Mouse (Mus musculus) forelimb bud, embryonic 11.5 days (tissue): ENCODE results near the gene Morc3.
A peak's percentile ranks its signal among the peaks of the same experiment; 100 is the strongest.
"Not testable (repeated sequence)": the region's sequence is repeated elsewhere in the genome, so short reads cannot be mapped to it uniquely, and the experiment has no call there.

ENCODE experiments used
- DNase-seq: peaks from one replicate; pipeline ENCODE4 v3.0.0-alpha.2; 2012; ENCODE audit warnings: low read depth, low spot score

Morc3 gene

GRCm38 (mm10) chr16:93818691-93819324 lies 13.1 kb upstream of the Morc3 start:
- no peak for DNase-seq

- DNase-seq: no peak
These were observed 12.6 kb upstream of the Morc3 start for GRCm38 (mm10) chr16:93819325-93819696.

- DNase-seq: no peak
These were observed 11.9 kb upstream of the Morc3 start for GRCm38 (mm10) chr16:93820040-93820439.

GRCm38 (mm10) chr16:93821706-93822105 lies 10.2 kb upstream of the Morc3 start:
- no peak for DNase-seq

- DNase-seq: not testable (repeated sequence)
These were observed 9.3 kb upstream of the Morc3 start for GRCm38 (mm10) chr16:93822433-93823225.

GRCm38 (mm10) chr16:93824799-93825198 lies 7.1 kb upstream of the Morc3 start:
- no peak for DNase-seq

- no peak for DNase-seq
These were observed 6.5 kb upstream of the Morc3 start for GRCm38 (mm10) chr16:93825463-93825862.

- DNase-seq: no peak
These were observed 5.9 kb upstream of the Morc3 start for GRCm38 (mm10) chr16:93826054-93826453.

- DNase-seq: not testable (repeated sequence)
These were observed 5.4 kb upstream of the Morc3 start for GRCm38 (mm10) chr16:93826478-93826877.

GRCm38 (mm10) chr16:93826909-93827308 lies 5.0 kb upstream of the Morc3 start:
- DNase-seq: no peak

GRCm38 (mm10) chr16:93829526-93829925 lies 2.4 kb upstream of the Morc3 start:
- DNase-seq: no peak

GRCm38 (mm10) chr16:93830071-93830470 lies 1.9 kb upstream of the Morc3 start:
- no peak for DNase-seq

- no peak for DNase-seq
These were observed 1.0 kb upstream of the Morc3 start for GRCm38 (mm10) chr16:93830916-93831315.

GRCm38 (mm10) chr16:93832451-93833276 lies 743 bp downstream of the Morc3 start:
- peak; percentile 57 for DNase-seq

GRCm38 (mm10) chr16:93833551-93833950 lies 1.6 kb downstream of the Morc3 start:
- no peak for DNase-seq

- DNase-seq: no peak
These were observed 2.2 kb downstream of the Morc3 start for GRCm38 (mm10) chr16:93834076-93834475.

GRCm38 (mm10) chr16:93839049-93839448 lies 7.1 kb downstream of the Morc3 start:
- no peak for DNase-seq

- no peak for DNase-seq
These were observed 18.6 kb downstream of the Morc3 start for GRCm38 (mm10) chr16:93850527-93850926.

GRCm38 (mm10) chr16:93859967-93860366 lies 28.0 kb downstream of the Morc3 start:
- DNase-seq: no peak

GRCm38 (mm10) chr16:93860686-93861085 lies 28.8 kb downstream of the Morc3 start:
- DNase-seq: no peak

- no peak for DNase-seq
These were observed 42.9 kb downstream of the Morc3 start for GRCm38 (mm10) chr16:93874841-93875240.
